Comparison of ENCODE assay signal across 13 mouse cellular contexts in the genomic region with DNA sequence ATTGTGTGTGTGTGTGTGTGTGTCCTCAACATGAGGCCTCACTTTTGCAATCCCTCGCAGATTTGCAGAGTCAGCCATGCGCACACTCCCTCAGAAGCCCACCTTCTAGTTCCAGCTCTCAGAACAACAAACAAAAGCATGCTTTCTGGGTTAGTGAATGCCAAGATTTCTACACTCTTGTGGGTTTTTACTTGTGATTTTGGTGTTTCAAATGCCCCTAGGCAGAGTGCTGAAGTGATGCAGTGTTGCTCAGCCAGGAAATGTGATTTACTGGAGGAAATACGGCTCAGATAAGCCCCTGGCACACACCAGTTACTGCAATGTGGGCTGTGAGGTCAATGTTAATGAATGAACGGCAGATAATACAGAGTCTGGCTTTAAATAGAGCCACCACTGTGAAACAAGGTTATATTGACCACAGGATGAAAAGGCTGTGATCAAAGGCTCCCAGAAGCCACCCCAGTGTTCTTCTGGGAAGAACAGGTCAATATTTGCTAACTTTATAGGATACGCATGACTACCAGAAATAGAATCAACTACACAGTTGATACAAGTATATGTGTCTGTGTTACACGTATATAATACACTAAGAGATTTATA. TPM values are rescaled to one million over a fixed set of nuclear protein-coding genes. Genes with fewer than 3 reads are reported as not detected.
DNase-seq lines count a peak whose midpoint lies in the region; ATAC-seq and TF ChIP-seq lines count a peak whose summit lies in the region.
"Had no signal": no experiment of that assay in that cellular context is flagged by ENCODE, and none has a peak within 500 bp of the region (broad histone marks: within the 10 kb centered on the region; RNA-seq: fewer than 3 reads in every experiment).

No protein-coding gene starts in this region.

- DNase-seq in heart, embryonic 10.5 days (ENCODE audit: low spot score): no peak
- no peak for DNase-seq in heart, adult 9 months (ENCODE audit: low spot score in 2 of 2)
- DNase-seq in liver, adult 2 months (ENCODE audit: extremely low read depth, low read depth, low spot score): peak; percentile 59
- no peak for DNase-seq in liver
- DNase-seq in adipocyte (ENCODE audit: low spot score): peak; percentile 47
- DNase-seq in liver, embryonic 13.5 days: no peak
- no peak for DNase-seq in gastrocnemius, adult 8-10 months (ENCODE audit: low spot score in 2 of 2)
- no peak for DNase-seq in layer of hippocampus, postnatal 36 days
- DNase-seq: cerebellum, adult 8-10 months had no signal

- no peaks in the 10 kb centered on the region for H3K9me3 ChIP-seq in heart, embryonic 10.5 days
- H3K9me3 ChIP-seq in liver, embryonic 13.5 days (replicated peaks): no peaks in the 10 kb centered on the region
- H3K9me3 ChIP-seq: limb, embryonic 15.5 days had no signal

- WGBS in heart, embryonic 10.5 days: 57% methylated on average over 6 of the region's 6 CpGs
- 10% methylated on average over 6 of the region's 6 CpGs for WGBS in liver, adult 2 months
- 30% methylated on average over 6 of the region's 6 CpGs for WGBS in liver, embryonic 13.5 days (ENCODE audit: insufficient replicate concordance)

- no peak overlapping the region for H3K9ac ChIP-seq in liver, adult 2 months (ENCODE audit: low read depth, low read length)
- H3K9ac ChIP-seq in liver, embryonic 13.5 days: no peak overlapping the region
- H3K9ac ChIP-seq: hindbrain, embryonic 14.5 days; limb, embryonic 15.5 days had no signal

- no peak overlapping the region for H3K4me3 ChIP-seq in heart, embryonic 10.5 days
- no peak overlapping the region for H3K4me3 ChIP-seq in liver, adult 2 months (ENCODE audit: insufficient read depth, low read depth, low read length)
- no peak overlapping the region for H3K4me3 ChIP-seq in liver, embryonic 13.5 days (replicated peaks)
- H3K4me3 ChIP-seq: erythroblast, embryonic 14.5 days; layer of hippocampus, adult 2 months; limb, embryonic 15.5 days had no signal

- peaks cover 17% of the 10 kb centered on the region; the same call in 1 of the 2 replicates for H3K4me1 ChIP-seq in heart, embryonic 10.5 days
- H3K4me1 ChIP-seq in liver, adult 2 months (ENCODE audit: control insufficient read depth, insufficient read depth, low read length): peaks cover 13% of the 10 kb centered on the region
- peaks cover 50% of the 10 kb centered on the region for H3K4me1 ChIP-seq in liver, embryonic 13.5 days (replicated peaks)

- H3K79me2 ChIP-seq in liver, adult 2 months (ENCODE audit: control insufficient read depth, insufficient read depth, low read length): no peaks in the 10 kb centered on the region

- H3K27ac ChIP-seq in heart, embryonic 10.5 days: peak overlapping the region; percentile 33
- peak overlapping the region; percentile 62 for H3K27ac ChIP-seq in liver, adult 2 months (replicated peaks; ENCODE audit: insufficient read depth, low read depth, low read length)
- H3K27ac ChIP-seq in liver, embryonic 13.5 days: peak overlapping the region; percentile 36; the same call in 1 of the 2 replicates
- H3K27ac ChIP-seq: hindbrain, embryonic 14.5 days; layer of hippocampus, adult 2 months; limb, embryonic 15.5 days had no signal

- H3K36me3 ChIP-seq in heart, embryonic 10.5 days: no peaks in the 10 kb centered on the region
- no peaks in the 10 kb centered on the region for H3K36me3 ChIP-seq in liver, adult 2 months (ENCODE audit: control insufficient read depth, insufficient read depth, low read length)
- H3K36me3 ChIP-seq in liver, embryonic 13.5 days: peaks cover 4% of the 10 kb centered on the region; the same call in 1 of the 2 replicates
- H3K36me3 ChIP-seq: limb, embryonic 15.5 days had no signal

- H3K4me2 ChIP-seq in liver, embryonic 13.5 days: no peak overlapping the region
- H3K4me2 ChIP-seq: hindbrain, embryonic 14.5 days; limb, embryonic 15.5 days had no signal

- TF ChIP-seq POLR2A in liver, adult 2 months (IDR thresholded peaks at IDR 0.05; ENCODE audit: extremely low read depth, insufficient read depth, low read length): no peak

- no peak for TF ChIP-seq CTCF in liver, adult 2 months (IDR thresholded peaks at IDR 0.05; ENCODE audit: low read depth, low read length)

- H3K27me3 ChIP-seq in heart, embryonic 10.5 days (ENCODE audit: insufficient read depth, poor library complexity, severe bottlenecking): peaks cover 8% of the 10 kb centered on the region; the same call in 1 of the 2 replicates
- H3K27me3 ChIP-seq in liver, adult 2 months (ENCODE audit: control insufficient read depth, insufficient read depth, low read length): no peaks in the 10 kb centered on the region
- no peaks in the 10 kb centered on the region for H3K27me3 ChIP-seq in liver, embryonic 13.5 days
- H3K27me3 ChIP-seq: limb, embryonic 15.5 days had no signal

- ATAC-seq in liver, embryonic 13.5 days (ENCODE audit: low read depth): no peak

RNA-seq across cellular contexts. Expression of a gene that starts 2.7 kb away (rescaled TPM):
- 27.0 and 29.0 TPM in 2 replicates for polyA plus RNA-seq in heart, embryonic 10.5 days (2016; fragmentation: Nextera tagmentation; extraction: Ambion mirVana)
- total RNA-seq in liver, adult 2 months (2014; rRNA removed): 4.1 and 5.6 TPM in 2 replicates
- 2.8 and 3.4 TPM in 2 replicates for polyA plus RNA-seq in liver, adult 2 months (2012; rRNA removed)
- polyA plus RNA-seq in liver, embryonic 13.5 days (2015; fragmentation: Nextera tagmentation; extraction: Ambion mirVana): 15.6 and 16.8 TPM in 2 replicates
- total RNA-seq in gastrocnemius, adult 8-10 months (2022): 1 to 10 TPM; 5.0 to 6.2 (median 5.6) TPM
- total RNA-seq in layer of hippocampus, postnatal 36 days (2021): 10 to 100 TPM; 20.6 to 26.8 TPM

RNA-seq across cellular contexts. Expression of a gene that starts 50.6 kb away (rescaled TPM):
- 0.07 and 0.36 TPM in 2 replicates for polyA plus RNA-seq in heart, embryonic 10.5 days (2016; fragmentation: Nextera tagmentation; extraction: Ambion mirVana)
- 19.2 and 19.5 TPM in 2 replicates for total RNA-seq in liver, adult 2 months (2014; rRNA removed)
- 25.4 and 29.3 TPM in 2 replicates for polyA plus RNA-seq in liver, adult 2 months (2012; rRNA removed)
- polyA plus RNA-seq in liver, embryonic 13.5 days (2015; fragmentation: Nextera tagmentation; extraction: Ambion mirVana): 6.6 and 7.2 TPM in 2 replicates
- not detected for total RNA-seq in gastrocnemius, adult 8-10 months (2022)
- total RNA-seq in layer of hippocampus, postnatal 36 days (2021): not detected
- total RNA-seq: layer of hippocampus, adult 2 months had no signal
- polyA plus RNA-seq: erythroblast, embryonic 14.5 days had no signal

RNA-seq across cellular contexts. Expression of a gene that starts 59.9 kb away (rescaled TPM):
- 23.5 and 27.7 TPM in 2 replicates for polyA plus RNA-seq in heart, embryonic 10.5 days (2016; fragmentation: Nextera tagmentation; extraction: Ambion mirVana)
- 18.9 and 19.9 TPM in 2 replicates for total RNA-seq in liver, adult 2 months (2014; rRNA removed)
- polyA plus RNA-seq in liver, adult 2 months (2012; rRNA removed): 44.0 and 58.1 TPM in 2 replicates
- polyA plus RNA-seq in liver, embryonic 13.5 days (2015; fragmentation: Nextera tagmentation; extraction: Ambion mirVana): 11.4 and 12.1 TPM in 2 replicates
- total RNA-seq in gastrocnemius, adult 8-10 months (2022): 10 to 100 TPM; 48.7 to 54.8 (median 53.0) TPM
- total RNA-seq in layer of hippocampus, postnatal 36 days (2021): 10 to 100 TPM; 32.8 to 34.0 TPM

Comparison
In these comparisons a context has a peak if more than half of its experiments do, and no peak if none do; other contexts are left out.
1. DNase-seq: peak in liver, adult 2 months (single experiment) and adipocyte (single experiment); none in heart, embryonic 10.5 days (single experiment), heart, adult 9 months (0 of 2), liver (single experiment), liver, embryonic 13.5 days (single experiment), gastrocnemius, adult 8-10 months (0 of 2) and layer of hippocampus, postnatal 36 days (0 of 2).
2. RNA of a gene that starts 50.6 kb away (total RNA-seq): 19.2 to 19.5 TPM in liver, adult 2 months; not detected in layer of hippocampus, postnatal 36 days and not detected in gastrocnemius, adult 8-10 months; every median in the first group is over 10 times any median in the second.
3. Peak in every context shown above with its lines, with median percentiles within 50 percentile points of each other: H3K27ac ChIP-seq.